Mouse (Mus musculus): ENCODE measurements around the gene Rtraf.

The Rtraf gene

DNA sequence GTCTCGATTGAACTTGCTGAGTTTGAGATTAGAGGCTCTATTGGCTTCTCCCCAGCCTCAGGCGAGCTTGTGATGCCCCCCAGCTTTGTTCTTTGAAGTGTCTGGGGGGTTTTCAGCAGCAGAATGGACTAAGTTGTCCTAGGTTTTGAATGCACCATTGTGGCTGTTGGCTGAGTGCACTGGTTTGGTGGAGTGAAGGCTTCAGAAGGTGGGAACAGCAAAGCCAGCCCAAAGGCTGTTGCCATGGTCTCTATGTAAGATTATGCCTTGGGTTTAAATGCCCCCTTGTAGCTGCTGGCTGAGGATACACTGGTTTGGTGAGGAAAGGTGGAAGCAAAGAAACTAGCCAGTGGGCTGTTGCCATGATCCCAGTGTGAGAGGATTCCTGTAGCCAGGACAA, 23.1 kb downstream of the Rtraf start:
- DNase-seq (ENCODE audit: low spot score): no peak

DNA sequence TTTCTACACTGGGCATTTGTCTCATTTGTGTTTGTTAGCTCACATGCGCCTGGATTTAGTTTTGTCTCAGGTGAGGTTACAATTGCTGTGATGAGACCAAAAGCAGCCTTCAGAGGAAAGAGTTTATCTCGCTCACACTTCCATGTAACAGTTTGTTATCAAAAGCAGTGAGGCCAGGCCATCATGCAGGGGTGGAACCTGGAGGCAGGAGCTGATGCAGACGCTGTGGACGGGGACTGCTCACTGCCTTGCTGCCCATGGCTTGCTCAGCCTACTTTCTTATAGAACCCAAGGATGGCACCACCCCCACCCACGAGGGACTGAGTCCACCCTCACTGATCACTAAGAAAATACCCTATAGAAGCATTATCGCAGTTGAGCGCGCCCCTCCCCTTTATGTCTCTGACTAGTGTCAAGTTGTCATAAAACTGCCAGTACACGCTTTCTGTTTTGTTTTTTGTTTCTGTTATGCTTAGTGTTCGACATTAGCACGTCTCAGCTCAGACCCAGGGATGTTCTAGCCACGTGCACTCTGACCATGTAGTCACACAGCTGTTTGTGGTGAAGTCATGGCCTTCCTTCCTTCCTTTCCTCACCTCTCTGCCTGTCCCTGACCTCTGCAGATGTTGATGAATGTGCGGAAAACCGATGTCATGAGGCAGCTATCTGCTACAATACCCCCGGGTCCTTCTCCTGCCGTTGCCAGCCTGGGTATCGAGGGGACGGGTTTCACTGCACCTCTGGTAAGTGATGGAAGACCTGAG, 26.9 kb downstream of the Rtraf start:
- no peak for DNase-seq (ENCODE audit: low spot score)

GRCm38 (mm10) chr14:19794881-19795280, 28.7 kb downstream of the Rtraf start:
- DNase-seq (ENCODE audit: low spot score): no peak

GRCm38 (mm10) chr14:19788443-19788842, 35.2 kb downstream of the Rtraf start:
- no peak for DNase-seq (ENCODE audit: low spot score)

DNA sequence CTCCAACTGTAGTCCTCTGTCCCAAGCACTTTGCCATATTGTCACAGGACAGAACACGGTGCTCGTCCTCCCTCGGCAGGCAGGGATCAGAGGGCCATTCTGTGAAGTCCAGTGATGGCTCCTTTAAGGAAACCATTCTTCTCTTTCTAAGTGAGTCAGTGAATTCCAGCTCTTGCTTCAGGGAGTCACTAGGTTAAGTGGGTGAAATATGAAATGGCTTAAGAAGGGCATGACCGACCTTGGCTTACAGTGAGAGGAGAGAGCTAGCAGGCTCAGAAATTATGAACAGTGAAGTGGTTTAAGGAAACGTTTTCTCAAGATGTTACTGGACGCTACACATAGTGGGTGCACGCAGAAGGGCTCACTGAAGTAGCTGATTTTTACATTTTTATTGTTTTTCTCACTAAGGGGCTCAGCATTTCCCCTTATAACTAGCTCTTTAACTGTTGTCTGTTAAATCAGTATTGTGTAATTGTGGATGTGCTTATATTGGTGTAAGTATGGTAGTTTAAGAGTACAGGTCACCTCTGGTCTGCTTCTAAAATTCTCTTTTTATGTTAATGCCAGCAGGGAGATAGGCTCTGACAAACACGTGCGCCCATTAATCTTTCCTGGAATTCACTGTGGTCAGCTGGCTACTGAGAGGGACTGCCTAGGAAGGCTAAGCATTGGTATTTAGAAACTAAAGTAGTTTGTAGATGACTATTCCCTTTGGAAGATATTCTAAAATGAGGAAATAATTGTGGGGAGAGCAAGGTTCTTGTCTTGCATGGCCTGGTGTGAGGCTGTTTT, 37.6 kb downstream of the Rtraf start:
- no peak for DNase-seq (ENCODE audit: low spot score)

DNA sequence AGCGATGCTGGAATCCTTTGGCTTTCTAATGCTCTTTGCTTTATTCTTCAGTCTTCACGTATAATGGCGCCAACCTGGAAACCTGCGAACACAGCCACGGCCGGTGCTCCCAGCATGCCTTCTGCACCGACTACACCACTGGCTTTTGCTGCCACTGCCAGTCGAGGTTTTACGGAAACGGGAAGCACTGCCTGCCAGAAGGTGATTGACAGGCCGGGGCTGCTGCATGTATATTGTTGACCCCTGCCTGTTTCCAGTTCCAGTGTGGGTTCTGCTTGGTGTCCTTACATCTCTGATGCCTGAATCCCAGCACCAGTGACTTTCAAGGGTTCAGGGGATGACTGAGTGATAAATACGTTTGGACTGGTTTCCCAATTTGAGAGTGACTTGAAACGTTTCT, 45.7 kb downstream of the Rtraf start:
- no peak for DNase-seq (ENCODE audit: low spot score)

DNA sequence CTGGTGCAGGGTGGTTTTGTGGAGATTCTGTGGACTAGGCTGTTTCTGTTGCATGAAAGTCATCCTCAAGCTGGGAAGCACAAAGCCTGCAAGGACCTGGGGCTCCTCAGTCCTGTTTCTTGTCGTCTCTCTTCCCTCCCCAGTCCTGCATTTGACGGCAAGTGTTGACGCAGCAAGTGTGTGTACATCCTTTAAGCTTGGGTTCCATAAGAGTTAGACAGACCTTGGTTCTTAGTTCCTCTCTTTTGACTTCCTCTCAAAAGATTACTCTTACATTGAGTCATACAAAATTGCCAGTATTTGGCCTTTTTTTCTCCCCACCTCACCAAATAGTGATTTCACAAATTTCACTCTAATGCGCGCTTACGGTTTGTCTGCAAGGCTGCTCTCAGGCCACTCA, 46.3 kb downstream of the Rtraf start:
- DNase-seq (ENCODE audit: low spot score): no peak

GRCm38 (mm10) chr14:19776890-19777289, 46.7 kb downstream of the Rtraf start:
- peak; percentile 57 for DNase-seq (ENCODE audit: low spot score)

GRCm38 (mm10) chr14:19776179-19776578, 47.4 kb downstream of the Rtraf start:
- no peak for DNase-seq (ENCODE audit: low spot score)

- no peak for DNase-seq (ENCODE audit: low spot score)
Observed at GRCm38 (mm10) chr14:19775491-19775890, 48.1 kb downstream of the Rtraf start.

- no peak for DNase-seq (ENCODE audit: low spot score)
Observed at GRCm38 (mm10) chr14:19774036-19774628, 49.5 kb downstream of the Rtraf start.

GRCm38 (mm10) chr14:19771173-19771572, 52.5 kb downstream of the Rtraf start:
- no peak for DNase-seq (ENCODE audit: low spot score)

- peak; percentile 31 for DNase-seq (ENCODE audit: low spot score)
Observed at GRCm38 (mm10) chr14:19769441-19770200, 54.0 kb downstream of the Rtraf start.

DNA sequence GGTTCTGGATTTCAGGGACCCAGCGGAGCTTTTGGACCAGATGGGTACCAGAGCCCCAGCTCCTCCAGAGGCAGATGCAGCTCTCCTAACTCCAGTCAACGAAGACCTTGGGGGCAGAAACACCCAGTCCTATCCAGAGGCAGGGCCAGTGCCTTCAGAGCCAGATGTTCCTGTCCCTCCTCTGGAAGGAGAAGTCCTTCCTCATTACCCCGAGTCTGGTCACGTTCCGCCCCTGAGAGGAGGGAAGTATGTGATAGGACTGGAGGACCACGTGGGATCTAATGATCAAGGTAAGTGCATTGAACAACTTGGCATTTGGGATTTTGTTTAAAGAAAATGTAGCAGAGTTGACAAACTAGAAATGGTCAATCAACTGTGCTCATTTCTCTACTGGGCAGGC, 55.0 kb downstream of the Rtraf start:
- no peak for DNase-seq (ENCODE audit: low spot score)

- no peak for DNase-seq (ENCODE audit: low spot score)
Observed at GRCm38 (mm10) chr14:19766380-19766649, 57.3 kb downstream of the Rtraf start.

GRCm38 (mm10) chr14:19765539-19766379, 57.9 kb downstream of the Rtraf start:
- no peak for DNase-seq (ENCODE audit: low spot score)

DNA sequence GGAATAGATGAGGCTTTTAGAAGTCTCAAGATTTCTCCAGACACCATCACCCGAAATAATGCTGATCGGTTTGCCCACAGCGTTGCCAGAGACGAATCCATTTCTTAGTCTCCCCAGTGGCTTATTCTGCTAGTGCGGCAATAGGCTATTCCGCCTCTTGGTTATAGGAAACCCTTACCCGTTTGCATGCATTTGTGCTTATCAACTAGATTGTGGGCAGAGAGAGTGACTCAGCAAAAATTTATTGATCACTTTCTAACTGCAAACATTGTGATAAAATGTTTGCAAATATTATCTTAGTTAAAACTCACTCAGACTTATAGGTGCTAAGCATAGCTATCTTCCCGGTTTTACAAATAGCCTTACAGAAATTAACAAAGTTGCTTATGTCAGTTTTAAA, 59.3 kb downstream of the Rtraf start:
- no peak for DNase-seq (ENCODE audit: low spot score)

DNA sequence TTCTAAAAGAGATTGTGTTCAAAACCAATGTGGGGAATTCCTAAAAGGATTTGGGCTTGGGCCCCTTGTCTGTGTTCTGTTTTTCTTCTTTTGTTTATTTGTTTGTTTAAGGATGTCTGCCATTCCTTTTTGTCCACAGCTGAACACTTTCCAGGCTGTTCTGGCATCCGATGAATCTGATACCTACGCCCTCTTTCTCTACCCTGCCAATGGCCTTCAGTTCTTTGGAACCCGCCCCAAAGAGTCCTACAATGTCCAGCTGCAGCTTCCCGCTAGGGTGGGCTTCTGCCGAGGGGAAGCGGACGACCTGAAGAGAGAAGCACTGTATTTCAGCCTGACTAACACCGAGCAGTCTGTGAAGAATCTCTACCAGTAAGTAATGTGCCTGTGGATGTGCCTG, 60.1 kb downstream of the Rtraf start:
- no peak for DNase-seq (ENCODE audit: low spot score)

GRCm38 (mm10) chr14:19762014-19762413, 61.6 kb downstream of the Rtraf start:
- no peak for DNase-seq (ENCODE audit: low spot score)

Data from urinary bladder, postnatal 14 days (tissue).